Mouse (Mus musculus): ENCODE measurements around the gene Mt3. TPM values are rescaled to one million over a fixed set of nuclear protein-coding genes. Genes with fewer than 3 reads are reported as not detected.
"Not testable (repeated sequence)": the region's sequence is repeated elsewhere in the genome, so short reads cannot be mapped to it uniquely, and the experiment has no call there.

Mt3 gene
- polyA plus RNA-seq, 1 experiment = 1.9 TPM

DNA sequence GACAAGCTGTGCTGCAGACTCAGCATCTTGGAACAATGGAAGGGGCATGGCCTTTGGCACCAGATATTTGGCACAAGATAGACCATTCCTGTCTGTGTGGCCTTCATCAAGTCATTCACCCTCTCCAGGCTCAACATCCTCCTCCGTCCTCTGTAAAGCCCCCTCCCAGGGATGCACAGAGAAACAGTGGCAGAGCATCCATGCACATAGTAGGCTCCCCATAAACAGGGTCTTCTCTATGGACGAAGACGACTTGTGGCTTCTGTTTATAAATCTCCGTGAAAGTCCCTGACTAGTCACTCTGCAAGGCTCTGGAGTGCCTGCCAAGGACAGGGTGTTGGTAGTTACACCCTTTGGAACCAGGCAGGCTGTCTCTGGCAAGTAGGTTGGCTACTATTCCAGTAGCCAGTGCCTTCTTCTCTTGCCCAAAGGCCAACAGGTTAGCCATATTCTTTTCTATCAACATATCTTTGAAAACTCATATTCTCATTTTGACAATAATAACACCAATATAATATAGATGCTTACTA is 12.1 kb upstream of the Mt3 start:
- Histone ChIP-seq H3K4me3 (ENCODE audit: control insufficient read depth, insufficient read depth, low read length) (no peak overlapping the region), H3K4me1 (replicated peaks; ENCODE audit: control insufficient read depth, insufficient read depth, low read length) (no peaks in the 10 kb centered on the region), H3K36me3 (ENCODE audit: control insufficient read depth, insufficient read depth, low read length) (no peaks in the 10 kb centered on the region), H3K27me3 (ENCODE audit: control insufficient read depth, insufficient read depth, low read length) (no peaks in the 10 kb centered on the region), H3K27ac (ENCODE audit: control insufficient read depth, insufficient read depth, low read length) (no peak overlapping the region)
- 94% methylated on average over 4 of the region's 4 CpGs for WGBS
- no peak for TF ChIP-seq CTCF (IDR thresholded peaks at IDR 0.05; ENCODE audit: borderline replicate concordance, control insufficient read depth, extremely low read depth, insufficient read depth, low read length, poor library complexity)
- no peak for TF ChIP-seq POLR2A (IDR thresholded peaks at IDR 0.05; ENCODE audit: control insufficient read depth, extremely low read depth, insufficient read depth, low read length, poor library complexity)
- DNase-seq = no peak

DNA sequence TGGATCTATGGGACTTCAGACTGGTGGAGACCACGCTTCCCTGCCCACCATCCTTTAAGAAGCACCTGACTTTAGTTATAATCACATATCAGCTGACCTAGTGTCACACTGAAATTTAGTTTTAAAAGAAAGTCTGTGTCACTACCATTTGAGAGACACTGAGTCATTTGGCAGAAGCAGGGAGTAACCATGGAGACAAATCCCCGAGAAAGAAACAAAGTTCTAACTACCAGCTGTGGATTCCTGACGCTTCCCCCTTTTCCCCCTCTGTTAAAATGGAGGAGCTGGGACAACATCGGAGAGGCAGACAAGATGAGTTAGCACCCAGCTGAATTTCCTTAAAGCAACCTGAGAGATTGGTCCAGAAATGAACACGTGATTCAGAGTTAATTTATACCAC is 4.2 kb upstream of the Mt3 start:
- peaks cover 3% of the 10 kb centered on the region; the same call in 1 of the 2 replicates for H3K4me1 ChIP-seq (replicated peaks; ENCODE audit: control insufficient read depth, insufficient read depth, low read length)
- TF ChIP-seq POLR2A (IDR thresholded peaks at IDR 0.05; ENCODE audit: control insufficient read depth, extremely low read depth, insufficient read depth, low read length, poor library complexity) = no peak
- no peak for TF ChIP-seq CTCF (IDR thresholded peaks at IDR 0.05; ENCODE audit: borderline replicate concordance, control insufficient read depth, extremely low read depth, insufficient read depth, low read length, poor library complexity)
- WGBS = 61% methylated on average over 5 of the region's 5 CpGs
- H3K27me3 ChIP-seq (ENCODE audit: control insufficient read depth, insufficient read depth, low read length) = peaks cover under 1% of the 10 kb centered on the region; the same call in 1 of the 2 replicates
- H3K36me3 ChIP-seq (ENCODE audit: control insufficient read depth, insufficient read depth, low read length) = no peaks in the 10 kb centered on the region
- no peak for DNase-seq
- H3K4me3 ChIP-seq (ENCODE audit: control insufficient read depth, insufficient read depth, low read length) = no peak overlapping the region
- no peak overlapping the region for H3K27ac ChIP-seq (ENCODE audit: control insufficient read depth, insufficient read depth, low read length)

DNA sequence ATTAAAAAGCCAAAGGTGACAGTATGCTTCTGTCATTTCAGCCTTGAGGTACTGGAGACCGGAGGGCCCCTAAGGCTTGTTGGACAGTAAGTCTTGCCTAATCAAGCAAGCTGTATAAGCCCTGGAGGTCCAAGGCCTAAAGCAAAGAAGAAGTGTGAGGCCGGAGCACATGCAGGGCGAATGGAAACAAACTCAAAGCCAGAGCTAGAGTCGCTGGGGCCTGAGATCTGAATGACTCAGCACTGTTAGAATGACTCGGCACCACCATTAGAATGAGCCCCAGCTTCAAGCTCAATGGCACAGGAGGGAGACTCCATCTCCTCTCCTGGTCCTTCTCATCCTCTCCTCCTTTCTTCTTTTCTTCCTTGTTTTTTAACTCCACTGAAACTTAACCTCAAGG is 1.5 kb upstream of the Mt3 start:
- H3K4me3 ChIP-seq (ENCODE audit: control insufficient read depth, insufficient read depth, low read length) = no peak overlapping the region
- no peak overlapping the region for H3K27ac ChIP-seq (ENCODE audit: control insufficient read depth, insufficient read depth, low read length)
- TF ChIP-seq CTCF (IDR thresholded peaks at IDR 0.05; ENCODE audit: borderline replicate concordance, control insufficient read depth, extremely low read depth, insufficient read depth, low read length, poor library complexity) (no peak), POLR2A (IDR thresholded peaks at IDR 0.05; ENCODE audit: control insufficient read depth, extremely low read depth, insufficient read depth, low read length, poor library complexity) (no peak)
- peaks cover 3% of the 10 kb centered on the region; the same call in 1 of the 2 replicates for H3K4me1 ChIP-seq (replicated peaks; ENCODE audit: control insufficient read depth, insufficient read depth, low read length)
- WGBS = 55% methylated on average over 5 of the region's 5 CpGs
- peaks cover 3% of the 10 kb centered on the region; the same call in 1 of the 2 replicates for H3K27me3 ChIP-seq (ENCODE audit: control insufficient read depth, insufficient read depth, low read length)
- no peak for DNase-seq
- H3K36me3 ChIP-seq (ENCODE audit: control insufficient read depth, insufficient read depth, low read length) = no peaks in the 10 kb centered on the region

DNA sequence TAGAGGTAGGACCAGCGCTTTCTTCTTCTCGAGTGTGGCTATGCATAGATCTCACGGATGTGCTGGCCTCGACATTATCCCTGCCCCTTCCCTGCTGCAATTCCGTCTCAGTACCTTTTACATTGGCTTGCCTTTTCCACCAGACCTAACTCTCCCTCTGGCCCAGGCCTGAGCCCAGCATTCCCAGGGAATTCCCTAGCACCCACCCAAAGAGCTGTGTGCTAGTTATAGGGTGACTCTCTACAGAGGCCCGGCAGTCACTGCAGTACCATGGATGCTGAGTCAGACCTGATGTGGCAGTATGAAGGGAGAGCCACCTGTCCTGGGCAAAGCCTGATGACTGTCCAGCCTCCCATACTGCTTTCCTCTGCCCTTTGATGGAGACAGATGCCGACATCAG is 1.0 kb downstream of the Mt3 start:
- WGBS = 53% methylated on average over 7 of the region's 7 CpGs
- Histone ChIP-seq H3K27me3 (ENCODE audit: control insufficient read depth, insufficient read depth, low read length) (peaks cover 3% of the 10 kb centered on the region; the same call in 1 of the 2 replicates), H3K4me3 (ENCODE audit: control insufficient read depth, insufficient read depth, low read length) (no peak overlapping the region), H3K27ac (ENCODE audit: control insufficient read depth, insufficient read depth, low read length) (no peak overlapping the region), H3K4me1 (replicated peaks; ENCODE audit: control insufficient read depth, insufficient read depth, low read length) (peaks cover 3% of the 10 kb centered on the region; the same call in 1 of the 2 replicates), H3K36me3 (ENCODE audit: control insufficient read depth, insufficient read depth, low read length) (no peaks in the 10 kb centered on the region)
- no peak for DNase-seq
- no peak for TF ChIP-seq CTCF (IDR thresholded peaks at IDR 0.05; ENCODE audit: borderline replicate concordance, control insufficient read depth, extremely low read depth, insufficient read depth, low read length, poor library complexity)
- no peak for TF ChIP-seq POLR2A (IDR thresholded peaks at IDR 0.05; ENCODE audit: control insufficient read depth, extremely low read depth, insufficient read depth, low read length, poor library complexity)

DNA sequence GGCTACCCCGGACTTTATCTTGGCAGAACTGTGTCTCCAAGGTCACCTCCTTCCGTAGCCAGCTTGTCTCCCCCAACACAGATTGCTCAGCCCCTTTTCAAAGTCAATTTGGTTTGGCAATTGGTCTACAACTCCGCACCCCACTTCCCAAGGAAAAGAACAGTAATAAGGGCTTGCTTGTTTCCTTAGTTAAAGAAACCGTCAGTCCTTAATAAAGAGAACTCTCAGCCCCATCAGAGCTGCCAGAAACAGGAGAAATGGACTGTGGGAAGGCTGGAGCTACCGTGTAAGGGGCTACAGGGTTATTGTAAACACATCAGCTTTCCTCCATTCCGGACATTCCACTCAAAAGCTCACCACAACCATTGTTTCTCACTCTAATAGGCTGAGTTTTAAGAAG is 2.1 kb downstream of the Mt3 start:
- WGBS = 68% methylated on average over 6 of the region's 6 CpGs
- no peak for DNase-seq
- TF ChIP-seq POLR2A (IDR thresholded peaks at IDR 0.05; ENCODE audit: control insufficient read depth, extremely low read depth, insufficient read depth, low read length, poor library complexity) (no peak), CTCF (IDR thresholded peaks at IDR 0.05; ENCODE audit: borderline replicate concordance, control insufficient read depth, extremely low read depth, insufficient read depth, low read length, poor library complexity) (no peak)
- Histone ChIP-seq H3K27ac (ENCODE audit: control insufficient read depth, insufficient read depth, low read length) (no peak overlapping the region), H3K27me3 (ENCODE audit: control insufficient read depth, insufficient read depth, low read length) (peaks cover 3% of the 10 kb centered on the region; the same call in 1 of the 2 replicates), H3K4me3 (ENCODE audit: control insufficient read depth, insufficient read depth, low read length) (no peak overlapping the region), H3K36me3 (ENCODE audit: control insufficient read depth, insufficient read depth, low read length) (no peaks in the 10 kb centered on the region), H3K4me1 (replicated peaks; ENCODE audit: control insufficient read depth, insufficient read depth, low read length) (peaks cover 3% of the 10 kb centered on the region; the same call in 1 of the 2 replicates)

DNA sequence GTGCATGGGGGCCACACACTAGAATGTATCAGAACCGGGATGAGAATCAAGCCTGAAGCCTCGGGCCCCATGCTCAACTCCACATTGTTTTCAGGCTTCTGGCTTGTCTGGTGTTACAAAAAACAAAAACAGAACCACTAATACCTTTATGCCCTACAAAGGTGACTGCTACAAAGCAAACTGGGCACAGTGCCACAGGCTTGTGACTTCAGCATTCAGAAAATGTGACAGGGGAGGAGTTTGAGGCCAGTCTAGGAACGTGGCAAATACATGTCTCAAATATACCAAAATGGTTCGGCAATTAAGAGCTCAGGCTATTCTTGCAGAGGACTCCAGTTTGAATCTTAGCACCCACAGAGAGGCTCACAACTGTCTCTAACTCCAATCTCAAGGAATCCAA is 3.7 kb downstream of the Mt3 start:
- Histone ChIP-seq H3K4me3 (ENCODE audit: control insufficient read depth, insufficient read depth, low read length) (no peak overlapping the region), H3K27ac (ENCODE audit: control insufficient read depth, insufficient read depth, low read length) (no peak overlapping the region), H3K4me1 (replicated peaks; ENCODE audit: control insufficient read depth, insufficient read depth, low read length) (peaks cover 3% of the 10 kb centered on the region; the same call in 1 of the 2 replicates), H3K36me3 (ENCODE audit: control insufficient read depth, insufficient read depth, low read length) (no peaks in the 10 kb centered on the region), H3K27me3 (ENCODE audit: control insufficient read depth, insufficient read depth, low read length) (peaks cover 3% of the 10 kb centered on the region; the same call in 1 of the 2 replicates)
- 63% methylated on average over 4 of the region's 4 CpGs for WGBS
- TF ChIP-seq CTCF (IDR thresholded peaks at IDR 0.05; ENCODE audit: borderline replicate concordance, control insufficient read depth, extremely low read depth, insufficient read depth, low read length, poor library complexity) (no peak), POLR2A (IDR thresholded peaks at IDR 0.05; ENCODE audit: control insufficient read depth, extremely low read depth, insufficient read depth, low read length, poor library complexity) (no peak)
- DNase-seq = no peak

GRCm38 (mm10) chr8:94165772-94166171 is 13.4 kb downstream of the Mt3 start:
- not testable (repeated sequence) for H3K4me3 ChIP-seq (ENCODE audit: control insufficient read depth, insufficient read depth, low read length); H3K27ac ChIP-seq (ENCODE audit: control insufficient read depth, insufficient read depth, low read length); H3K36me3 ChIP-seq (ENCODE audit: control insufficient read depth, insufficient read depth, low read length); H3K27me3 ChIP-seq (ENCODE audit: control insufficient read depth, insufficient read depth, low read length); DNase-seq; H3K4me1 ChIP-seq (replicated peaks; ENCODE audit: control insufficient read depth, insufficient read depth, low read length)
- WGBS = 83% methylated on average over 8 of the region's 8 CpGs

All from thymus, adult 2 months (tissue).